Mouse (Mus musculus): ENCODE measurements around the gene Hhat. TPM values are rescaled to one million over a fixed set of nuclear protein-coding genes. Genes with fewer than 3 reads are reported as not detected.

The Hhat gene
- polyA plus RNA-seq, 1 experiment from 2014 or later = 10.7 TPM

- Histone ChIP-seq H3K9me3 (peaks cover 5% of the 10 kb centered on the region; the same call in 1 of the 2 replicates), H3K4me3 (no peak overlapping the region), H3K9ac (no peak overlapping the region), H3K27ac (no peak overlapping the region), H3K36me3 (no peaks in the 10 kb centered on the region), H3K4me2 (no peak overlapping the region), H3K4me1 (no peaks in the 10 kb centered on the region), H3K27me3 (no peaks in the 10 kb centered on the region)
- ATAC-seq (ENCODE audit: borderline replicate concordance, extremely low read depth, low FRiP score, low TSS enrichment) = no peak
Observed at GRCm38 (mm10) chr1:192564691-192565090, 206.3 kb downstream of the Hhat start.

DNA sequence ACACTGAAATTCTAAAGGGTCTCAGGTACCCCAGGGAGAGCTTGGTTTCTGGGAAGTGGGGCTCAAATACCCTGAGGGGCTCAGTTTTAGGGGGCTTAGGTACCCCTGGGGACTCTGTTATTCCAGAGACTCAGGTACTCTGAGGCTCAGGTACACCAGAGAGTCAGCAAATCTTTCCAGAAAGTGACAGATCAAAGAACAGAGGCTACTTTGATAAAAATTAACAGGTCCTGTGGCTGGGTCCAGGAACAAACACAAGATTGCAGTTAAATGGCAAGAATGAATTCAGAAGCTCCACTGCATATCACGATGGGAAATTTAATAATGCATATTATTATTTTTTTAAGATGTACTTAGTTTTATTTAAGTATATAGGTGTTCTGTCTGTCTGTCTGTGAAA is 211.7 kb downstream of the Hhat start:
- WGBS = 76% methylated on average over 1 of the region's 1 CpGs
- no peak for ATAC-seq (ENCODE audit: borderline replicate concordance, extremely low read depth, low FRiP score, low TSS enrichment)
- H3K27me3 ChIP-seq = no peaks in the 10 kb centered on the region

DNA sequence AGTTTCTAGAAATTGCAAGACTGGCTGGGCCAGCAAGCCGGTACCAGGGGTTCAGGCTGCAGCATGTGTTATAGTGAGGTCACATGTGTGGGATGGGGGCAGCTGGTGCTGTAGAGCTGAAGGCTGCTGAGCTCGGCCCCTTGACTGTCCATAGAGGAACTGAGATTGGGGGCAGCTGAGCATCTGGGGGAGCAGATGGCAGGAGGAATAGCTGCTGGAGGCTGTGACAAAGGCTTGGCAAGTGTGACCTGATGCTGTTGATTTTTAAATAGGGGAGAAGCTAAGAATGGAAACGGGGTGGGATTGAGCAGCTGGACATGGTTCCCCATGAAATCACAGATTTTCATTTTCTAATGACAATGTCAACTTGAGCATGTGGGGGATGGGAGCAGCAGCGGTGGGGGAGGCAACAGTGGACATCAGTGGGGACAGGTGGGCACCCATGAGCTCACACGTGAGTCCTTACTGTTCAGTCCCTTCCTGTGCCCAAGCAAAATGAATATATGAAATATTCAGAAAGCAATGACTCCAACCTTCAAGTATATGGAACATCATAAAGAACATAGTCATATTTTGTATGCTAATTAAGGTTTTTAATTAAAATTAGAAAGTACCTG is 212.9 kb downstream of the Hhat start:
- Histone ChIP-seq H3K36me3 (no peaks in the 10 kb centered on the region), H3K27me3 (no peaks in the 10 kb centered on the region), H3K9me3 (no peaks in the 10 kb centered on the region), H3K4me2 (no peak overlapping the region), H3K4me1 (no peaks in the 10 kb centered on the region), H3K9ac (no peak overlapping the region), H3K4me3 (no peak overlapping the region), H3K27ac (no peak overlapping the region)
- no peak for ATAC-seq (ENCODE audit: borderline replicate concordance, extremely low read depth, low FRiP score, low TSS enrichment)
- WGBS = 61% methylated on average over 5 of the region's 5 CpGs

More for the DNA sequence above, 211.7 kb downstream of the Hhat start:
- no peak overlapping the region for H3K4me3 ChIP-seq
- H3K36me3 ChIP-seq = no peaks in the 10 kb centered on the region
- H3K9me3 ChIP-seq = no peaks in the 10 kb centered on the region
- H3K4me1 ChIP-seq = no peaks in the 10 kb centered on the region
- no peak overlapping the region for H3K27ac ChIP-seq
- H3K9ac ChIP-seq = no peak overlapping the region
- no peak overlapping the region for H3K4me2 ChIP-seq

GRCm38 (mm10) chr1:192555516-192555915 is 215.5 kb downstream of the Hhat start:
- H3K4me3 ChIP-seq = no peak overlapping the region
- ATAC-seq (ENCODE audit: borderline replicate concordance, extremely low read depth, low FRiP score, low TSS enrichment) = no peak
- 57% methylated on average over 4 of the region's 4 CpGs for WGBS

DNA sequence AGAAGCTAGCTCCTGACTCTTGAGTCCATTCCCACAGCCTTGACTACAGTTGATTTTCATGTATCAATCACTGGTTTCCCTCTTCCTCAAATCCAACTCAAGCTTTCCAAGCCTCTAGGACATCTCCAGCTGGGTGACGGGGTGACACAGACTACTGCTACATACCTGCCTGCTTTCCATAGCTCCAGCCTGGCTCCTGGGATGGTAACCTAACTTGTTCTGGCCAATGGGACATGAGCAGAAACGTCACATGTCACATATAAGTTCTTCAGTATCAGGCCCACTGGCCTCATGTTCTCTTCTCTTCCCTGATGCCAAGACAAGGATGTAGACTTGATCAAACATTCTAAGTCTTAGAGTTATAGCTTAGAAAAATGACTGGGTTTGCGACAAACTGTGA is 220.5 kb downstream of the Hhat start:
- H3K27ac ChIP-seq = no peak overlapping the region
- no peaks in the 10 kb centered on the region for H3K9me3 ChIP-seq
- ATAC-seq (ENCODE audit: borderline replicate concordance, extremely low read depth, low FRiP score, low TSS enrichment) = no peak
- H3K4me1 ChIP-seq = no peaks in the 10 kb centered on the region
- no peaks in the 10 kb centered on the region for H3K27me3 ChIP-seq
- WGBS = 79% methylated on average over 3 of the region's 3 CpGs
- H3K4me2 ChIP-seq = no peak overlapping the region
- H3K36me3 ChIP-seq = no peaks in the 10 kb centered on the region
- H3K4me3 ChIP-seq = no peak overlapping the region
- no peak overlapping the region for H3K9ac ChIP-seq

More at GRCm38 (mm10) chr1:192555516-192555915, 215.5 kb downstream of the Hhat start:
- no peaks in the 10 kb centered on the region for H3K4me1 ChIP-seq
- H3K27ac ChIP-seq = no peak overlapping the region
- H3K4me2 ChIP-seq = no peak overlapping the region
- H3K36me3 ChIP-seq = no peaks in the 10 kb centered on the region
- H3K9ac ChIP-seq = no peak overlapping the region
- no peaks in the 10 kb centered on the region for H3K27me3 ChIP-seq
- no peaks in the 10 kb centered on the region for H3K9me3 ChIP-seq

GRCm38 (mm10) chr1:192546843-192547242 is 224.2 kb downstream of the Hhat start:
- Histone ChIP-seq H3K9ac (no peak overlapping the region), H3K4me3 (no peak overlapping the region), H3K27ac (no peak overlapping the region), H3K4me1 (no peaks in the 10 kb centered on the region), H3K27me3 (no peaks in the 10 kb centered on the region), H3K36me3 (no peaks in the 10 kb centered on the region), H3K9me3 (no peaks in the 10 kb centered on the region), H3K4me2 (no peak overlapping the region)
- WGBS = 16% methylated on average over 1 of the region's 1 CpGs
- no peak for ATAC-seq (ENCODE audit: borderline replicate concordance, extremely low read depth, low FRiP score, low TSS enrichment)

DNA sequence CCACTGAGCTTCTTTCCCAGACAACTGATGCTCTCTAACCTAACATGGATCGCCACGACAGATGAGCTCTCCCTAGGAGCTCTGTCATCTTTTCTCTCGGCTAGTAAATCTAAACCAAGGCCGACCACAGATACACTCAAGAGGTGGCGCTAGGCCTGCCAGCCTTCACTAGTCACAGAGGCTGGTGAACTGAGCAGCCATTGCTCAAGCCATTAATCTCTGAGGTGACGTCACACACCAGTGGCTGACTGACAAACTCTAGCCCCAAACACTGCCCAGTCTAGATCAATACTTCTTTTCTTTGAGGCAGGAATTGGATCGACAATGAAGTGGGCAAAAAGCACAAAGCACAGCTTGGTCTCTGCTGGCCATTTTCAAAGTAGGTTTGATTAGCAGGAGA is 226.1 kb downstream of the Hhat start:
- WGBS = 59% methylated on average over 7 of the region's 7 CpGs
- no peak for ATAC-seq (ENCODE audit: borderline replicate concordance, extremely low read depth, low FRiP score, low TSS enrichment)

DNA sequence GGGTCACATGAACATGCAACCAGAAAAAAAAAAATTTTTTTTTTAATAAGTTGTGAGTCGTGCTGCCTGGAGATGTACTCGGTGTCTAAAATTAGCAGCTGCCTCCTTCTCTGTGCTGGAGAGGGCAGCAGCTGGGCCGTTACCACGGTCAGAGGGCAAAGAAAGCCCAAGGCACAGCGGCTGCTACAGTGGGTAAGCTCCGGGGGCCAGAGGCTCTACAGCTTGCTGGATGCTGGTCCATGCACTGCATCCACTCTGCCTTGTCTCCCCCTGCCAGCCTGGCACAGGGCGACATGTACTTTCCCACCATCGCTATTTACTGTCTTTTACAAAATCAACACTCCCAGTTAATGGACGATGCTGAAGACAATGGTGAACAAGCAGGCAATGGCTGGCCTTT is 226.9 kb downstream of the Hhat start:
- no peak for ATAC-seq (ENCODE audit: borderline replicate concordance, extremely low read depth, low FRiP score, low TSS enrichment)
- Histone ChIP-seq H3K27ac (no peak overlapping the region), H3K27me3 (no peaks in the 10 kb centered on the region), H3K4me2 (no peak overlapping the region), H3K36me3 (no peaks in the 10 kb centered on the region), H3K4me3 (no peak overlapping the region), H3K4me1 (no peaks in the 10 kb centered on the region), H3K9me3 (no peaks in the 10 kb centered on the region), H3K9ac (no peak overlapping the region)
- 66% methylated on average over 9 of the region's 9 CpGs for WGBS

More for the DNA sequence above, 226.1 kb downstream of the Hhat start:
- Histone ChIP-seq H3K9ac (no peak overlapping the region), H3K4me1 (no peaks in the 10 kb centered on the region), H3K27ac (no peak overlapping the region), H3K27me3 (no peaks in the 10 kb centered on the region), H3K4me2 (no peak overlapping the region), H3K9me3 (no peaks in the 10 kb centered on the region), H3K4me3 (no peak overlapping the region), H3K36me3 (no peaks in the 10 kb centered on the region)

- Histone ChIP-seq H3K27me3 (no peaks in the 10 kb centered on the region), H3K4me3 (no peak overlapping the region), H3K9me3 (no peaks in the 10 kb centered on the region), H3K4me2 (no peak overlapping the region), H3K36me3 (no peaks in the 10 kb centered on the region), H3K4me1 (no peaks in the 10 kb centered on the region), H3K9ac (no peak overlapping the region), H3K27ac (no peak overlapping the region)
- 84% methylated on average over 4 of the region's 4 CpGs for WGBS
- no peak for ATAC-seq (ENCODE audit: borderline replicate concordance, extremely low read depth, low FRiP score, low TSS enrichment)
Observed at GRCm38 (mm10) chr1:192543686-192544085, 227.3 kb downstream of the Hhat start.

DNA sequence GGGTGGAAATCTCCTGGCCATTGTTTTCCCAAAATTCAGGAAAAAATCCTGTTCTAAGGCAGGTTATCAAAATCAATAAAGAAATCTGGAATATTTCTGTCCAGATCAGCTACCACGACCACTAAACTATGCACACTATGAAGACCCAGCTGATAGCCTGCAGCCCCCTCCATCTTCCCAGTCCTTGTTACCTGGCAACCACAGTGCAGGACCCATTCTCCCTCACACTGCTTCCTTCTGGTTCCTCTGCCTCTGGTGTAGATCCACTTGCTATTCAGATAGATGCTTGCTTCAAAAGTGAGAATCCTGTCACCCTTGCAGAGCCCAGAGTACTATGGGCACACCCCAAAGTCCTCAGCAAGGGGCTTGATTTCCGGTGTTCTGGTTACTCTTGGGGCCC is 228.9 kb downstream of the Hhat start:
- WGBS = 67% methylated on average over 2 of the region's 2 CpGs
- H3K9ac ChIP-seq = no peak overlapping the region
- ATAC-seq (ENCODE audit: borderline replicate concordance, extremely low read depth, low FRiP score, low TSS enrichment) = no peak
- no peak overlapping the region for H3K27ac ChIP-seq
- H3K4me1 ChIP-seq = no peaks in the 10 kb centered on the region
- H3K27me3 ChIP-seq = no peaks in the 10 kb centered on the region
- no peaks in the 10 kb centered on the region for H3K36me3 ChIP-seq
- H3K4me3 ChIP-seq = no peak overlapping the region
- no peaks in the 10 kb centered on the region for H3K9me3 ChIP-seq
- no peak overlapping the region for H3K4me2 ChIP-seq

DNA sequence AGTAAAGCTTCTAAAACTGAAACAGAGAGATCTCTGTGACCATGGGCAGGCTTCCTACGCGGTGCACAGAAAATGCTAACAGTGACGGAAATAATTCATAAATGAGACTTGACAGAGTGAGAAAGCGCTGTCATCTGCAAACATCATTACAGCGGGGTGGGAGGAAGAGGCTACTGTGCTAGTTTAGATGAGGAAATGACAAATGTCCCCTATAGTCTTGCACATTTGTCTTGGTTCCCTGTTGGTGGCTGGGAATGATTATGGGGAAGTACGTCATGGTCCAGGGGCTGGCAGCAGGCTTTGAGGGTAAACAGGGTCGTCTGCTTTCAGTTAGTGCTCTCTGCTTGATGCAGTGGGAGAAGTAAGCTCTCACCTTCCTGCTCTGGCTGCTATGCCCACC is 233.9 kb downstream of the Hhat start:
- peak; percentile 69; the same call in 1 of the 2 replicates for ATAC-seq (ENCODE audit: borderline replicate concordance, extremely low read depth, low FRiP score, low TSS enrichment)
- H3K9me3 ChIP-seq = no peaks in the 10 kb centered on the region
- H3K27me3 ChIP-seq = no peaks in the 10 kb centered on the region
- H3K4me1 ChIP-seq = no peaks in the 10 kb centered on the region
- no peaks in the 10 kb centered on the region for H3K36me3 ChIP-seq
- no peak overlapping the region for H3K4me2 ChIP-seq
- H3K9ac ChIP-seq = no peak overlapping the region
- WGBS = 29% methylated on average over 7 of the region's 7 CpGs
- no peak overlapping the region for H3K27ac ChIP-seq
- no peak overlapping the region for H3K4me3 ChIP-seq

DNA sequence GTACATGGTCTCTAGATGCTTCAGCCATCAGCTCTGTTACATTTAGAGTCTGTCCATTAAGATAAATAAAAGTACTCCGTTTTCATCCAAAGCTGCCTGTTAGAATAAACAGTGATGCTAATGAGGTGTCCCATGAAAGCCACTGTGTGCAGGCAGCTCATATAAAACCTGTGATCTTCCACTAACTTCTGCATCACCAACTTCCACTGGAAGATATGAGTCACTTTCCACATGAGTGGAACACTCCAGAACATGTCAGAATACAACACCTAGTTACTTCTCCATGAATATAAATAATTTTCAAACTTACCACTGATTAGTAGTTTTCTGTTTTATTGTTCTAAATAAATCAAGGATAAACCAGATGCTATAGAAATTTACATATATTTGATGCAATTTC is 234.6 kb downstream of the Hhat start:
- H3K9ac ChIP-seq = no peak overlapping the region
- H3K4me1 ChIP-seq = no peaks in the 10 kb centered on the region
- H3K4me3 ChIP-seq = no peak overlapping the region
- ATAC-seq (ENCODE audit: borderline replicate concordance, extremely low read depth, low FRiP score, low TSS enrichment) = no peak
- no peaks in the 10 kb centered on the region for H3K27me3 ChIP-seq
- H3K36me3 ChIP-seq = no peaks in the 10 kb centered on the region
- H3K4me2 ChIP-seq = no peak overlapping the region
- no peak overlapping the region for H3K27ac ChIP-seq
- WGBS = 19% methylated on average over 1 of the region's 1 CpGs
- no peaks in the 10 kb centered on the region for H3K9me3 ChIP-seq

- H3K27me3 ChIP-seq = no peaks in the 10 kb centered on the region
- no peak overlapping the region for H3K27ac ChIP-seq
- H3K4me3 ChIP-seq = no peak overlapping the region
- H3K36me3 ChIP-seq = no peaks in the 10 kb centered on the region
- H3K4me2 ChIP-seq = no peak overlapping the region
- no peak for ATAC-seq (ENCODE audit: borderline replicate concordance, extremely low read depth, low FRiP score, low TSS enrichment)
- no peaks in the 10 kb centered on the region for H3K9me3 ChIP-seq
- no peaks in the 10 kb centered on the region for H3K4me1 ChIP-seq
- H3K9ac ChIP-seq = no peak overlapping the region
Observed at GRCm38 (mm10) chr1:192533016-192533415, 238.0 kb downstream of the Hhat start.
